Mouse (Mus musculus) megakaryocyte, embryonic 14.5 days (primary cell): ENCODE results near the gene Ntn4. TPM values are rescaled to one million over a fixed set of nuclear protein-coding genes. Genes with fewer than 3 reads are reported as not detected.

ENCODE experiments used
- H3K27me3 ChIP-seq: replicated peaks from 2 replicates; pipeline ENCODE3; 2012; ENCODE audit warnings: inconsistent platforms
- H3K36me3 ChIP-seq: replicated peaks from 2 replicates; pipeline ENCODE3; 2012; ENCODE audit warnings: low read length, inconsistent platforms, mixed read lengths
- H3K4me1 ChIP-seq: 2 replicates; pipeline ENCODE4 v1.6.1; 2012; ENCODE audit warnings: inconsistent platforms
- H3K4me3 ChIP-seq: replicated peaks from 2 replicates; pipeline ENCODE3; 2012; ENCODE audit warnings: moderate library complexity, mild to moderate bottlenecking, inconsistent platforms
- H3K9me3 ChIP-seq: 2 replicates; pipeline ENCODE4 v1.6.1; 2012; ENCODE audit warnings: inconsistent platforms
- FLI1 ChIP-seq: IDR thresholded peaks from 2 replicates; pipeline ENCODE4 v1.6.1; 2012; ENCODE audit warnings: low read length, inconsistent platforms, mixed read lengths
- GATA1 ChIP-seq: IDR thresholded peaks from 3 replicates; pipeline ENCODE4 v1.6.1; 2012; ENCODE audit warnings: mixed read lengths, low read length, inconsistent platforms, borderline replicate concordance
- polyA plus RNA-seq: library from polyadenylated mRNA; stranded (reverse); fragments of >175 nt; gene quantifications from 2 replicates; pipeline ENCODE4 v1.2.3, GENCODE M21; 2012; ENCODE audit warnings: low replicate concordance; ENCODE audit not compliant: insufficient read depth

The Ntn4 gene
- polyA plus RNA-seq: 0.22 and 1.6 TPM in 2 replicates

GRCm38 (mm10) chr10:93640521-93640952, at the start of gene Ntn4:
Ntn4 (plus strand) TSS chr10:93640681.
- no peaks in the 10 kb centered on the region for H3K36me3 ChIP-seq
- H3K9me3 ChIP-seq: no peaks in the 10 kb centered on the region
- H3K4me1 ChIP-seq: peaks cover 23% of the 10 kb centered on the region
- H3K27me3 ChIP-seq: peaks cover 76% of the 10 kb centered on the region
- H3K4me3 ChIP-seq: peak within 1 kb of the TSS; percentile 93
- TF ChIP-seq GATA1 (no peak), FLI1 (no peak)

DNA sequence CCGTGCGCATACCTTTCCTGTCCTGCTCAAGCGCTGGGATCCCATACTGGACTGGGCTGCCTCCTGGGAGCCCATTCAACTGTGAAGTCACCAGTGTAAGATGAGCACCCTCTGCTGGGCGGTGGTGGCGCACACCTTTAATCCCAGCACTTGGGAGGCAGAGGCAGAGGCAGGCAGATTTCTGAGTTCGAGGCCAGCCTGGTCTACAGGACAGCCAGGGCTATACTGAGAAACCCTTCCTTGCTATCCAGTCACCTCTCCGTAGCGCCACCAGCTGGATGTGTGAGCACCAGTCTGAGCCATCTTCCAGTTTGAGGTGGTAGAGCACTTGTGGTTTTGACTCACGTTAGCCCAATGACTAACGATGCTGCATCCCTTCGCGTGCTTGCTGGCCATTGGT, 48.0 kb upstream of the Ntn4 start:
- Histone ChIP-seq H3K36me3 (peaks cover 3% of the 10 kb centered on the region), H3K27me3 (peaks cover 2% of the 10 kb centered on the region), H3K4me3 (no peak overlapping the region), H3K9me3 (no peaks in the 10 kb centered on the region), H3K4me1 (peaks cover 25% of the 10 kb centered on the region)
- TF ChIP-seq GATA1: no peak
- no peak for TF ChIP-seq FLI1

GRCm38 (mm10) chr10:93594022-93594482, 46.4 kb upstream of the Ntn4 start:
- H3K4me3 ChIP-seq: peak overlapping the region; percentile 88
- no peak for TF ChIP-seq FLI1
- no peak for TF ChIP-seq GATA1
- peaks cover 7% of the 10 kb centered on the region for H3K27me3 ChIP-seq
- H3K36me3 ChIP-seq: no peaks in the 10 kb centered on the region
- no peaks in the 10 kb centered on the region for H3K9me3 ChIP-seq
- peaks cover 13% of the 10 kb centered on the region for H3K4me1 ChIP-seq

DNA sequence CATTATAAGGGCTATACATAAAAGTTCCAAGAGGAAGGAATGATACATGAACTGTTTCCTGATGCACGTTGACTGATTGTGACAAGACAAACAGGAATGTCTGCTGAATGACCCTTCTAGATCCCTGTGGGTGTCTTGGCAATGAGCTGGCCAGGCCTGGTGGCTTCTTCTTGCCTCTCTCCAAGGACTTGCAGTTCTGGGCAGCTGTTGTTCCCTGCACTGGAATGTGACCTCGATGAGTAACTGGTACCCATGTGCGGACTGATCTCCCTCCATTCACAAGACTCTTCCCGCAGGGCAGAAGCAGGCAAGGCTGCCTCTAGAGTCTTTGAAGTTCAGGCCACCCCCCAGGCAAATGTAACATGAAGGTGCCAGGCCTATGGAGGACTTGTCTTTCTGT, 44.6 kb upstream of the Ntn4 start:
- TF ChIP-seq FLI1: no peak
- no peak for TF ChIP-seq GATA1
- Histone ChIP-seq H3K36me3 (no peaks in the 10 kb centered on the region), H3K4me3 (no peak overlapping the region), H3K27me3 (peaks cover 7% of the 10 kb centered on the region), H3K9me3 (no peaks in the 10 kb centered on the region), H3K4me1 (peaks cover 9% of the 10 kb centered on the region)

DNA sequence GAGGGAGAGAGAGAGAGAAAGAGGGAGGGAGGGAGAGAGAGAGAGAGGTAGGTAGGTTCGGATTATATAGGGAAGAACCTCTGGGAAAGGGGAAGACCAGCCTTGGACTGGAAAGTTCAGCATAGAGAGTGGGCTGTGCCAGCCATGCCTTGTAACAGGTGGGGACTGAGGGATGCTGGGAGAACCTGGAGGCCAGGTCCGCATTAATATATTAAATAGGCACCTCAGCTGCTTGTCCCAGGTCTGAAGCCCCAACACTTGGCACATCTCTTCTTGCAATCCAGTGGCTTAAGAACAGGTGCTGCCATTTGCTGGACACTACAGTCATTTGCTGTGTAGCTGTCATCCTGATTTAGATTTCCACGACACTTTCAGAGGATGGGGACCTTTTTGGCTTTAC, 43.8 kb upstream of the Ntn4 start:
- Histone ChIP-seq H3K4me1 (peaks cover 9% of the 10 kb centered on the region), H3K27me3 (peaks cover 7% of the 10 kb centered on the region), H3K36me3 (no peaks in the 10 kb centered on the region), H3K9me3 (no peaks in the 10 kb centered on the region), H3K4me3 (no peak overlapping the region)
- TF ChIP-seq FLI1: no peak
- TF ChIP-seq GATA1: no peak

DNA sequence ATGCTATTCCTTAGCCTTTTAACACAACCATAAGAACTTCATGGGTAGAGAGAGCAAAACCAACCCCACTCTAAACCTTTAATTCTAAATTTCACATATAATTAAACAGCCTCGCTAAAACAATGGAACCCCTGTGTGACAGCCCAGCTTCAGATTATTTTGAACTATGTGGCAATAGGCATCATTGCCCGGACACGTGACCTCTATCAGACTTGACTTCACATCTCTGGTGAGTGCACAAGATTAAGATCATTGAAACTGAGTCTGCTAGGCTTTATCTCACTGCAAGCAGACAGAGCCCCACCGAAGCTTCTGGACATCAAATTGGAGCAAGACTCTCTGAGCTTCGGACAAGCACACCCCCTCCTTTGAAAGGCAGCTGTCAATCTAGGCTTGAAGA, 38.2 kb upstream of the Ntn4 start:
- TF ChIP-seq FLI1 (no peak), GATA1 (no peak)
- Histone ChIP-seq H3K4me1 (no peaks in the 10 kb centered on the region), H3K4me3 (no peak overlapping the region), H3K9me3 (peaks cover 20% of the 10 kb centered on the region), H3K27me3 (peaks cover 11% of the 10 kb centered on the region), H3K36me3 (no peaks in the 10 kb centered on the region)

GRCm38 (mm10) chr10:93603256-93603655, 37.2 kb upstream of the Ntn4 start:
- Histone ChIP-seq H3K4me1 (no peaks in the 10 kb centered on the region), H3K4me3 (no peak overlapping the region), H3K27me3 (peaks cover 10% of the 10 kb centered on the region), H3K9me3 (peaks cover 27% of the 10 kb centered on the region), H3K36me3 (no peaks in the 10 kb centered on the region)
- TF ChIP-seq FLI1: no peak
- TF ChIP-seq GATA1: no peak

DNA sequence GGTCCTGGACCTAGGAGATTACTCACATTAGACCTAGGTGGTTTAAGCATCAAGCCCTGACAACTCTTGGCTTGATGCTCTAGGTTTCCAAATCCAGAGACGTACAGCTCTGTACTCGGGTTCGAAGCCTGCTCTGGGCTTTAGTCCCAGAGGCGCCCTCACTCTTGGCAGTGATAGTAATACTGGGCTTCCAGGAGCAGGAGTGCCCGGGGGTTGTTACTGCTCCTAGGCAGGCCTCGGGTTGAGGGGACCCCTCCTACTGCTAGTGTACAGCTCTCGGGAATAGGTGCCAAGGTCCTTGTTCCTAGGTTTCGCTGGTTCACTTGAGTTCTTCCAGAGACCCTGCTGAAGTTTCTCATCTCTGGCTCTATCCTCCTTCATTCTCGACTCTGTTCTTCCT, 34.2 kb upstream of the Ntn4 start:
- H3K27me3 ChIP-seq: peaks cover 6% of the 10 kb centered on the region
- H3K36me3 ChIP-seq: no peaks in the 10 kb centered on the region
- TF ChIP-seq GATA1 (no peak), FLI1 (no peak)
- H3K9me3 ChIP-seq: peaks cover 51% of the 10 kb centered on the region
- no peaks in the 10 kb centered on the region for H3K4me1 ChIP-seq
- H3K4me3 ChIP-seq: no peak overlapping the region

DNA sequence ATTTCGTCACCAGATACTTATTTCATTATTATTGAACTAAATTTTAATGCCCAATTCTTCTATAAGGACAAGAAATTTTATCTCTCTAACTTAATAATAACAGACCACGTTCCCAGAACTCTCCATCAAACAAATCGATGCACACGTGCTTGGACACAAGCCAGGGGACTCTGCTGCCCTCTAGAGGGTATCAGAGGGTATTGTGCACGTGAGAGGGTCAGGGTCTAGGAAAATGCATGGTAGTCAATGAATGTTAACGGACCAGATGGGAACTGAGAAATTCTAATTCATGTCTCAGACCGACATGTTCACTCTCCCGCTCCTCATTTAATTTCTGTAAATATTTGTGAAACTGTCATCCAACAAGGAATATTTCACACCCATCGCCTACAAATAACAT, 32.4 kb upstream of the Ntn4 start:
- TF ChIP-seq GATA1 (no peak), FLI1 (no peak)

DNA sequence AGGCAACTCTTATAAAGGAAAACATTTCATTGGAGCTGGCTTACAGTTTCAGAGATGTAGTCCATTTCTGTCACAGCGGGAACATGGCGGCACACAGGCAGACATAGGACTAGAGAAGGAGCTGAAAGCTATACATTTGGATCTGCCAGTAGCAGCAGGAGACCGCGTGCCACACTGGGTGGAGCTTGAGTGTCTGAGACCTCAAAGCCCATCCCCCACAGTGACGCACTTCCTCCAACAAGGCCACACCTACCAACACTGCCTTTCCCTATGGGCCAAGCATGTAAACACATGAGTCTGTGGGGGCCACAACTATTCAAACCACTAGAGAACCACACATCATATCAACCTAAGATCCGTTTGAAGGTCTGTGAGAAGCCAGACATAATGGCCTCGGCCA, 31.2 kb upstream of the Ntn4 start:
- Histone ChIP-seq H3K9me3 (peaks cover 39% of the 10 kb centered on the region), H3K36me3 (no peaks in the 10 kb centered on the region), H3K27me3 (peaks cover 2% of the 10 kb centered on the region), H3K4me3 (no peak overlapping the region), H3K4me1 (no peaks in the 10 kb centered on the region)
- TF ChIP-seq FLI1 (no peak), GATA1 (no peak)

More for the DNA sequence above, 32.4 kb upstream of the Ntn4 start:
- Histone ChIP-seq H3K27me3 (peaks cover 2% of the 10 kb centered on the region), H3K9me3 (peaks cover 44% of the 10 kb centered on the region), H3K4me3 (no peak overlapping the region), H3K4me1 (no peaks in the 10 kb centered on the region), H3K36me3 (no peaks in the 10 kb centered on the region)

GRCm38 (mm10) chr10:93610896-93611295, 29.6 kb upstream of the Ntn4 start:
- TF ChIP-seq FLI1 (no peak), GATA1 (no peak)
- H3K4me1 ChIP-seq: no peaks in the 10 kb centered on the region

More at GRCm38 (mm10) chr10:93610896-93611295, 29.6 kb upstream of the Ntn4 start:
- peaks cover 35% of the 10 kb centered on the region for H3K9me3 ChIP-seq
- H3K4me3 ChIP-seq: no peak overlapping the region
- no peaks in the 10 kb centered on the region for H3K36me3 ChIP-seq
- no peaks in the 10 kb centered on the region for H3K27me3 ChIP-seq
